Mouse (Mus musculus): Measurements from ENCODE around the gene F2. TPM values are rescaled to one million over a fixed set of nuclear protein-coding genes. Genes with fewer than 3 reads are reported as not detected.
"Not testable (repeated sequence)": the region's sequence is repeated elsewhere in the genome, so short reads cannot be mapped to it uniquely, and the experiment has no call there.

Gene F2
- polyA plus RNA-seq, 1 experiment from 2014 or later = 0.14 TPM

DNA sequence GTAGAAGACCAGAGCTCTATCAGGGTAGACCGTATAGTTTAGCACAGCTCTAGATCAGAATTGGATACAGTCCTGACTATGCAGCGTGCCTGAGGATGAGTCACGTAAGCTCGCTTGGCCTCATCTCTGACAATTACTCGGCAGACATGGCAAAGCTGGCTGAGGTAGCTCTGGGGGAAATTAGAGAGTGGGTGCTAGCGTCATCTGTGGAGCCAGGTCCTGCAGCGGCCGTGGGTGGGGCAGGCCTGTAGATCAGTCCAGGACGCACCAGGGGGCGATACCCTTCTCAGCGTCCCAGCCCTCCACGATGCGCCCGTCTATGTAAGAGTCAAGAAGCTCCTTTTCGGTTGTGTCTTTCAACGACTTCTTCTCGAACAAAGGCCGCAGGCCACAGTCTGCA, 6.5 kb downstream of the F2 start:
- H3K36me3 ChIP-seq (ENCODE audit: control insufficient read depth, insufficient read depth, low read length) = 0 out of 2 replicates have a peak, but pooled peaks cover 5% of the 10 kb centered on the region
- H3K27ac ChIP-seq (ENCODE audit: low read depth, low read length) = no peak overlapping the region
- DNase-seq (ENCODE audit: low spot score) = no peak
- H3K9ac ChIP-seq (ENCODE audit: low read length) = no peak overlapping the region
- no peak overlapping the region for H3K4me3 ChIP-seq (ENCODE audit: low read depth, low read length)
- no peaks in the 10 kb centered on the region for H3K27me3 ChIP-seq (replicated peaks; ENCODE audit: control insufficient read depth, insufficient read depth, low read length)
- WGBS = 88% methylated on average over 18 of the region's 18 CpGs
- no peaks in the 10 kb centered on the region for H3K4me1 ChIP-seq (ENCODE audit: control insufficient read depth, insufficient read depth, low read length)
- H3K4me2 ChIP-seq (ENCODE audit: low read length) = no peak overlapping the region
- ATAC-seq = no peak
- H3K9me3 ChIP-seq (replicated peaks; ENCODE audit: control insufficient read depth, low read length) = no peaks in the 10 kb centered on the region

DNA sequence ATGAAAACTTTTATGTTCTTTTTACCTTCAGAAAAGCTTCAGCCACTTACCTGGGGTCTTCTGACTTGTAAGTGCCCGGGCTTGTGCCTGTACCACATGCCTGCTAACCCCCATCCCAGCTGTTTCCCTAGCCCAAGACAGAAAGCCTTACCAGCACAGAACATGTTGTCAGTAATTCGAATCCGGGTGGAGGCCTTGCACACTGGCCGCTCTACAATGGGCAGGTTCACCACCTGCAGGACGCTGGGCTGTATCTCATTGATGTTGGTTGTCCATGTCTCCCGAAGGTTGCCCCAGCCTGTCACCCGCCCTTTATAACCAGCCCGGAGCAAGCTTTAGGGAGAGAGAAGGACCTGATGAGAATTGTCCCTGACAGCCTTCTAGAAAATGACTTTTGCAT, 8.0 kb downstream of the F2 start:
- H3K4me1 ChIP-seq (ENCODE audit: control insufficient read depth, insufficient read depth, low read length) = no peaks in the 10 kb centered on the region
- H3K9ac ChIP-seq (ENCODE audit: low read length) = no peak overlapping the region
- 91% methylated on average over 8 of the region's 8 CpGs for WGBS
- H3K27ac ChIP-seq (ENCODE audit: low read depth, low read length) = no peak overlapping the region
- no peak for DNase-seq (ENCODE audit: low spot score)
- no peaks in the 10 kb centered on the region for H3K27me3 ChIP-seq (replicated peaks; ENCODE audit: control insufficient read depth, insufficient read depth, low read length)
- H3K4me3 ChIP-seq (ENCODE audit: low read depth, low read length) = no peak overlapping the region
- H3K9me3 ChIP-seq (replicated peaks; ENCODE audit: control insufficient read depth, low read length) = no peaks in the 10 kb centered on the region
- H3K36me3 ChIP-seq (ENCODE audit: control insufficient read depth, insufficient read depth, low read length) = peaks cover 10% of the 10 kb centered on the region; the same call in 1 of the 2 replicates
- H3K4me2 ChIP-seq (ENCODE audit: low read length) = no peak overlapping the region
- no peak for ATAC-seq

GRCm38 (mm10) chr2:91627486-91627885, 8.7 kb downstream of the F2 start:
- H3K9ac ChIP-seq (ENCODE audit: low read length) = no peak overlapping the region
- no peak for ATAC-seq
- H3K4me3 ChIP-seq (ENCODE audit: low read depth, low read length) = no peak overlapping the region
- no peaks in the 10 kb centered on the region for H3K4me1 ChIP-seq (ENCODE audit: control insufficient read depth, insufficient read depth, low read length)
- no peak for DNase-seq (ENCODE audit: low spot score)
- H3K36me3 ChIP-seq (ENCODE audit: control insufficient read depth, insufficient read depth, low read length) = peaks cover 15% of the 10 kb centered on the region
- no peaks in the 10 kb centered on the region for H3K9me3 ChIP-seq (replicated peaks; ENCODE audit: control insufficient read depth, low read length)
- H3K27me3 ChIP-seq (replicated peaks; ENCODE audit: control insufficient read depth, insufficient read depth, low read length) = no peaks in the 10 kb centered on the region
- WGBS = 74% methylated on average over 5 of the region's 5 CpGs
- no peak overlapping the region for H3K4me2 ChIP-seq (ENCODE audit: low read length)
- no peak overlapping the region for H3K27ac ChIP-seq (ENCODE audit: low read depth, low read length)

DNA sequence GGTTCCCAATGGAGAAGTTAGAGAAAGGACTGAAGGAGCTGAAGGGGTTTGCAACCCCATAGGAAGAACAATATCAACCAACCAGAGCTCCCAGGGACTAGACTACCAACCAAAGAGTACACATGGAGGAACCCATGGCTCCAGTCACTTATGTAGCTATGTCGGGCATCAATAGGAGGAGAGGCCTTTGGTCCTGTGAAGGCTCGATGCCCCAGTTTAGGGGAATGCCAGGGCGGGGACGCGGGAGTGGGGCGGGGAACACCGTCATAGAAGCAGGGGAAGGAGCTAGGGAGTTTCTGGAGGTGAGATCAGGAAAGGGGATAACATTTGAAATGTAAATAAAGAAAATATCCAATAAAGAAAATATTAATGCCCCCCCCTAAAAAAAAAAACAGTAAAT, 12.8 kb downstream of the F2 start:
- H3K4me3 ChIP-seq (ENCODE audit: low read depth, low read length); H3K27ac ChIP-seq (ENCODE audit: low read depth, low read length); H3K9me3 ChIP-seq (replicated peaks; ENCODE audit: control insufficient read depth, low read length); DNase-seq (ENCODE audit: low spot score); H3K27me3 ChIP-seq (replicated peaks; ENCODE audit: control insufficient read depth, insufficient read depth, low read length); H3K4me2 ChIP-seq (ENCODE audit: low read length); H3K9ac ChIP-seq (ENCODE audit: low read length); H3K4me1 ChIP-seq (ENCODE audit: control insufficient read depth, insufficient read depth, low read length); ATAC-seq: not testable (repeated sequence)
- 94% methylated on average over 7 of the region's 7 CpGs for WGBS
- peaks cover 54% of the 10 kb centered on the region for H3K36me3 ChIP-seq (ENCODE audit: control insufficient read depth, insufficient read depth, low read length)

DNA sequence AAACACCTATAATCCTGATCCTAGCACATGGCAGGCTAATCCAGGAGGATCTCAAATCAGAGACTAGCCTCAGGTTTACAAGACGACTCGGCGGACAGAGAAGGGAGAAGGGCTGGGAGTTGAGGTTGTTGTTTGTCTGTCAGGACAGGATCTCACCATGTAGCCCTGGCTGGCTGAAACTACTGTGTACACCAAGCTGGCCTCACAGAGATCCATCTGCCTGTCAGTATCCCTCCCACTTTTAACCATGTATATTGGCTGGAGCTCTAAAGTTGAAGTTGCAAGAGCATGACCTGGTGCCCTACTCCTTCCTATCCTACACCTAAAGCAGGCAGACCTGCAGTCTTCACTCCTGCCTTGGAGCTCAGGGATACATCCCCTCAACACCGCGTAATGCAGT, 13.9 kb downstream of the F2 start:
- Histone ChIP-seq H3K27ac (ENCODE audit: low read depth, low read length) (no peak overlapping the region), H3K4me1 (ENCODE audit: control insufficient read depth, insufficient read depth, low read length) (no peaks in the 10 kb centered on the region), H3K36me3 (ENCODE audit: control insufficient read depth, insufficient read depth, low read length) (peaks cover 64% of the 10 kb centered on the region), H3K27me3 (replicated peaks; ENCODE audit: control insufficient read depth, insufficient read depth, low read length) (no peaks in the 10 kb centered on the region), H3K4me3 (ENCODE audit: low read depth, low read length) (no peak overlapping the region), H3K4me2 (ENCODE audit: low read length) (no peak overlapping the region), H3K9ac (ENCODE audit: low read length) (no peak overlapping the region), H3K9me3 (replicated peaks; ENCODE audit: control insufficient read depth, low read length) (no peaks in the 10 kb centered on the region)
- DNase-seq (ENCODE audit: low spot score) (no peak), ATAC-seq (no peak)
- 91% methylated on average over 5 of the region's 5 CpGs for WGBS

GRCm38 (mm10) chr2:91609370-91609769, 26.8 kb downstream of the F2 start:
- not testable (repeated sequence) for H3K4me2 ChIP-seq (ENCODE audit: low read length); ATAC-seq; H3K4me3 ChIP-seq (ENCODE audit: low read depth, low read length); H3K27me3 ChIP-seq (replicated peaks; ENCODE audit: control insufficient read depth, insufficient read depth, low read length); DNase-seq (ENCODE audit: low spot score); H3K27ac ChIP-seq (ENCODE audit: low read depth, low read length); H3K4me1 ChIP-seq (ENCODE audit: control insufficient read depth, insufficient read depth, low read length); H3K9me3 ChIP-seq (replicated peaks; ENCODE audit: control insufficient read depth, low read length); H3K9ac ChIP-seq (ENCODE audit: low read length)
- H3K36me3 ChIP-seq (ENCODE audit: control insufficient read depth, insufficient read depth, low read length) = peaks cover 64% of the 10 kb centered on the region

DNA sequence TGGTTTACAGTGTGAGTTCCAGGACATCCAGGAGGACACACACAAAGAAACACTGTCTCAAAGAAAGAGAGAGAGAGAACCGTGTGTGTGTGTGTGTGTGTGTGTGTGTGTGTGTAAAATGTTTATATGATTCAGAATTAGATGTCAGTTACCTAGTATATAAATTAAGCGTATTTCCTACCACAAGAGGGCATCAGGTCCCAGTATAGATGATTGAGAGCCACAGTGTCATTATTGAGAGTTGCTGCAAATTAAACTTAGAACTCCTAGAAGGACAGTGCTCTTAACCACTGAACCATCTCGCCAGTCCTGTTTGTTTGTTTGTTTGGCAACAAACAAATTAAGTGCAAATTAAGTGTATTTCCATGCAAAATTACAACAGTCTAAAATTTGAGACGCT, 33.8 kb downstream of the F2 start:
- no peak for ATAC-seq
- Histone ChIP-seq H3K4me3 (ENCODE audit: low read depth, low read length) (no peak overlapping the region), H3K27ac (ENCODE audit: low read depth, low read length) (no peak overlapping the region), H3K27me3 (replicated peaks; ENCODE audit: control insufficient read depth, insufficient read depth, low read length) (no peaks in the 10 kb centered on the region), H3K36me3 (ENCODE audit: control insufficient read depth, insufficient read depth, low read length) (peaks cover 87% of the 10 kb centered on the region), H3K9me3 (replicated peaks; ENCODE audit: control insufficient read depth, low read length) (no peaks in the 10 kb centered on the region), H3K9ac (ENCODE audit: low read length) (no peak overlapping the region), H3K4me1 (ENCODE audit: control insufficient read depth, insufficient read depth, low read length) (no peaks in the 10 kb centered on the region), H3K4me2 (ENCODE audit: low read length) (no peak overlapping the region)
- no peak for DNase-seq (ENCODE audit: low spot score)
- WGBS = 89% methylated on average over 4 of the region's 4 CpGs

DNA sequence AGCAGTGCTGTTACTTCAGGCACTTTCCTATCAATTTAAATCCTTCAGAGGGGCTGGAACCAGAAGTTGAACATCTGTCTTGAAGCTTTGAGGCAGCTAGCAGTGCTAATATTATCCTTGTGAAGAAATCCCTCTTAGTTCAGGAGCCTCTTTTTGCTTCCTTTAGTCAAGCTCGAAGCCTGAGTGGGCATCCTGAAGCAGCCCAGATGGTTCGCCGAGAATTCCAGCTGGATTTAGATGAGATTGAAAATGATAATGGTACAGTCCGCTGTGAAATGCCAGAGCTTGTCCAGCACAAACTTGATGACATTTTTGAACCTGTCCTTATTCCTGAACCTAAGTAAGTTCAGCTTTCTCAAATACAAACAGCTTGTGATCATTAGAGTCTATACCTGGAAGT, 35.7 kb downstream of the F2 start:
- DNase-seq (ENCODE audit: low spot score) (no peak), ATAC-seq (no peak)
- Histone ChIP-seq H3K4me1 (ENCODE audit: control insufficient read depth, insufficient read depth, low read length) (no peaks in the 10 kb centered on the region), H3K4me3 (ENCODE audit: low read depth, low read length) (no peak overlapping the region), H3K27ac (ENCODE audit: low read depth, low read length) (no peak overlapping the region), H3K27me3 (replicated peaks; ENCODE audit: control insufficient read depth, insufficient read depth, low read length) (no peaks in the 10 kb centered on the region), H3K9ac (ENCODE audit: low read length) (no peak overlapping the region), H3K36me3 (ENCODE audit: control insufficient read depth, insufficient read depth, low read length) (peaks cover 87% of the 10 kb centered on the region), H3K4me2 (ENCODE audit: low read length) (no peak overlapping the region), H3K9me3 (replicated peaks; ENCODE audit: control insufficient read depth, low read length) (no peaks in the 10 kb centered on the region)
- WGBS = 98% methylated on average over 4 of the region's 4 CpGs

- Histone ChIP-seq H3K27me3 (replicated peaks; ENCODE audit: control insufficient read depth, insufficient read depth, low read length) (no peaks in the 10 kb centered on the region), H3K4me2 (ENCODE audit: low read length) (no peak overlapping the region)
- 94% methylated on average over 1 of the region's 1 CpGs for WGBS
These were observed 50.0 kb downstream of the F2 start for GRCm38 (mm10) chr2:91586242-91586641.

More at GRCm38 (mm10) chr2:91586242-91586641, 50.0 kb downstream of the F2 start:
- Histone ChIP-seq H3K4me1 (ENCODE audit: control insufficient read depth, insufficient read depth, low read length) (no peaks in the 10 kb centered on the region), H3K9ac (ENCODE audit: low read length) (no peak overlapping the region), H3K36me3 (ENCODE audit: control insufficient read depth, insufficient read depth, low read length) (peaks cover 76% of the 10 kb centered on the region), H3K9me3 (replicated peaks; ENCODE audit: control insufficient read depth, low read length) (no peaks in the 10 kb centered on the region), H3K27ac (ENCODE audit: low read depth, low read length) (no peak overlapping the region), H3K4me3 (ENCODE audit: low read depth, low read length) (no peak overlapping the region)
- no peak for DNase-seq (ENCODE audit: low spot score)
- ATAC-seq = no peak

All from forebrain, embryonic 14.5 days (tissue).